Mouse (Mus musculus) midbrain, postnatal 0 days (tissue): ENCODE data around the gene Olfr547. TPM values are rescaled to one million over a fixed set of nuclear protein-coding genes. Genes with fewer than 3 reads are reported as not detected.

Source experiments
- ATAC-seq: fragments of 200-750 bp; cut with Nextera tagmentation; 2 replicates; pipeline ENCODE4 v1.8.0; 2017; ENCODE audit warnings: moderate number of reproducible peaks, mild to moderate bottlenecking, moderate TSS enrichment, moderate library complexity; ENCODE audit not compliant: low FRiP score
- DNase-seq: peaks from one replicate; pipeline ENCODE4 v3.0.0-alpha.2; 2015; ENCODE audit warnings: low spot score
- H3K27ac ChIP-seq: fragments of 300-500 bp; sonication (generic); 2 replicates; pipeline ENCODE4 v1.5.1; 2014; ENCODE audit warnings: low read depth, mild to moderate bottlenecking, low read length, mixed read lengths
- H3K27me3 ChIP-seq: fragments of 300-500 bp; sonication (generic); 2 replicates; pipeline ENCODE4 v1.6.1; 2014; ENCODE audit warnings: low read length, control low read depth, mixed read lengths; ENCODE audit not compliant: insufficient read depth
- H3K36me3 ChIP-seq: fragments of 300-500 bp; sonication (generic); 2 replicates; pipeline ENCODE4 v1.6.1; 2014; ENCODE audit warnings: low read length, control low read depth, mixed read lengths; ENCODE audit not compliant: insufficient read depth
- H3K4me1 ChIP-seq: fragments of 300-500 bp; sonication (generic); 2 replicates; pipeline ENCODE4 v1.6.1; 2014; ENCODE audit warnings: mild to moderate bottlenecking, control low read depth, antibody characterized with exemption, low read length, mixed read lengths; ENCODE audit not compliant: insufficient read depth
- H3K4me2 ChIP-seq: fragments of 300-500 bp; sonication (generic); 2 replicates; pipeline ENCODE4 v1.6.1; 2014; ENCODE audit warnings: low read depth, mild to moderate bottlenecking, low read length, mixed read lengths; ENCODE audit not compliant: poor library complexity, severe bottlenecking
- H3K4me3 ChIP-seq: fragments of 300-500 bp; sonication (generic); 2 replicates; pipeline ENCODE4 v1.5.1; 2014; ENCODE audit warnings: low read depth, mild to moderate bottlenecking, low read length, moderate library complexity
- H3K9ac ChIP-seq: fragments of 300-500 bp; sonication (generic); replicated peaks from 2 replicates; pipeline ENCODE4 v1.6.1; 2014; ENCODE audit warnings: mild to moderate bottlenecking, low read length, moderate library complexity, mixed read lengths; ENCODE audit not compliant: poor library complexity, severe bottlenecking
- H3K9me3 ChIP-seq: fragments of 300-500 bp; sonication (generic); 2 replicates; pipeline ENCODE4 v1.6.1; 2016; ENCODE audit warnings: low read length, control low read depth
- CTCF ChIP-seq: IDR thresholded peaks from 2 replicates; pipeline ENCODE4 v1.5.1; 2016; ENCODE audit warnings: antibody characterized with exemption, mild to moderate bottlenecking
- WGBS: fragments of 180-500 bp; shearing (Covaris S2); extraction: QIAGEN DNeasy Blood & Tissue Kit; methylation state at CpG from one replicate; pipeline ENCODE4 v1.1.7; 2014; 5-methylcytosine and 5-hydroxymethylcytosine counted together
- polyA plus RNA-seq: library from polyadenylated mRNA; unstranded; fragments of >200 nt; fragmentation: Nextera tagmentation; extraction: Ambion mirVana; gene quantifications from 2 replicates; pipeline ENCODE4 v1.2.1, GENCODE M21; 2015
- total RNA-seq: library from RNA; depleted of rRNA; stranded (reverse); fragments of >200 nt; gene quantifications from 2 replicates; pipeline ENCODE4 v1.2.3, GENCODE M21; 2014

Olfr547 gene
- total and polyA plus RNA-seq, 2 experiments from 2014 or later: not detected

- Histone ChIP-seq H3K9ac (no peak overlapping the region), H3K36me3 (no peaks in the 10 kb centered on the region), H3K4me1 (no peaks in the 10 kb centered on the region), H3K27me3 (no peaks in the 10 kb centered on the region), H3K4me2 (no peak overlapping the region), H3K4me3 (no peak overlapping the region), H3K27ac (no peak overlapping the region), H3K9me3 (no peaks in the 10 kb centered on the region)
- DNase-seq (no peak), ATAC-seq (no peak)
- WGBS: 81% methylated on average over 5 of the region's 5 CpGs
- no peak for TF ChIP-seq CTCF
These were observed 32.6 kb upstream of the Olfr547 start for GRCm38 (mm10) chr7:102501986-102502385.

- Histone ChIP-seq H3K4me1 (no peaks in the 10 kb centered on the region), H3K36me3 (no peaks in the 10 kb centered on the region), H3K9ac (no peak overlapping the region), H3K4me2 (no peak overlapping the region), H3K27me3 (no peaks in the 10 kb centered on the region), H3K27ac (no peak overlapping the region), H3K9me3 (no peaks in the 10 kb centered on the region), H3K4me3 (no peak overlapping the region)
- peak; percentile 83 for ATAC-seq
- WGBS: 35% methylated on average over 3 of the region's 3 CpGs
- DNase-seq: peak; percentile 78
- peak; percentile 97 for TF ChIP-seq CTCF
These were observed 27.7 kb upstream of the Olfr547 start for GRCm38 (mm10) chr7:102506848-102507247.

GRCm38 (mm10) chr7:102508066-102508465, 26.5 kb upstream of the Olfr547 start:
- H3K9ac ChIP-seq: no peak overlapping the region
- H3K4me3 ChIP-seq: no peak overlapping the region
- H3K4me2 ChIP-seq: no peak overlapping the region
- 93% methylated on average over 9 of the region's 9 CpGs for WGBS
- DNase-seq: no peak
- H3K4me1 ChIP-seq: no peaks in the 10 kb centered on the region
- H3K9me3 ChIP-seq: no peaks in the 10 kb centered on the region
- no peaks in the 10 kb centered on the region for H3K36me3 ChIP-seq
- no peak overlapping the region for H3K27ac ChIP-seq
- no peaks in the 10 kb centered on the region for H3K27me3 ChIP-seq
- no peak for ATAC-seq
- TF ChIP-seq CTCF: no peak

DNA sequence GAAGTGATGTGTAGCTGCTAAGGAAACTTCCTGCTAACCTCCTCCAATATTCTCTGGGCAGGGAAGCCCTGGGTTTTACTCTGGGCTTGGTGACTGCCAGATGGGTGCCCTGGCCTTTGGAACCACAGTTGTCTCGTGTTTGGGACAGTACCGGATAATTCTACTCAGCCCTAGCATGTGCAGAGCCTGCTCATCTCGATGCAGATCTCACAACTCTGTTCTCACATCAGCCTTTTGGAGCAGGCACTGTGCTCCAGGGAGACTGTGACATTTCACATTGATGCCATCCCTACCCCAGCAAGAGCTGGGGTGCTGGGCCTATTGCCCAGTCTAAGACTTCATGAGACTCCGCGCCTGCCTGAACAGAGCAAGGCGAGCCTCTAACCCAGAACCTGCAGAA, 25.9 kb upstream of the Olfr547 start:
- H3K4me1 ChIP-seq: no peaks in the 10 kb centered on the region
- H3K36me3 ChIP-seq: no peaks in the 10 kb centered on the region
- no peak overlapping the region for H3K9ac ChIP-seq
- H3K4me2 ChIP-seq: no peak overlapping the region
- ATAC-seq (no peak), DNase-seq (no peak)
- H3K27me3 ChIP-seq: peaks cover under 1% of the 10 kb centered on the region; the same call in 1 of the 2 replicates
- H3K27ac ChIP-seq: no peak overlapping the region
- WGBS: 92% methylated on average over 6 of the region's 6 CpGs
- no peak for TF ChIP-seq CTCF
- H3K9me3 ChIP-seq: no peaks in the 10 kb centered on the region
- H3K4me3 ChIP-seq: no peak overlapping the region

- Histone ChIP-seq H3K4me2 (no peak overlapping the region), H3K27me3 (peaks cover 5% of the 10 kb centered on the region; the same call in 1 of the 2 replicates), H3K4me3 (no peak overlapping the region), H3K36me3 (no peaks in the 10 kb centered on the region), H3K9me3 (no peaks in the 10 kb centered on the region), H3K27ac (no peak overlapping the region), H3K4me1 (no peaks in the 10 kb centered on the region), H3K9ac (no peak overlapping the region)
- TF ChIP-seq CTCF: no peak
- WGBS: 76% methylated on average over 7 of the region's 7 CpGs
- ATAC-seq: no peak
- DNase-seq: no peak
These were observed 24.8 kb upstream of the Olfr547 start for GRCm38 (mm10) chr7:102509726-102510125.

DNA sequence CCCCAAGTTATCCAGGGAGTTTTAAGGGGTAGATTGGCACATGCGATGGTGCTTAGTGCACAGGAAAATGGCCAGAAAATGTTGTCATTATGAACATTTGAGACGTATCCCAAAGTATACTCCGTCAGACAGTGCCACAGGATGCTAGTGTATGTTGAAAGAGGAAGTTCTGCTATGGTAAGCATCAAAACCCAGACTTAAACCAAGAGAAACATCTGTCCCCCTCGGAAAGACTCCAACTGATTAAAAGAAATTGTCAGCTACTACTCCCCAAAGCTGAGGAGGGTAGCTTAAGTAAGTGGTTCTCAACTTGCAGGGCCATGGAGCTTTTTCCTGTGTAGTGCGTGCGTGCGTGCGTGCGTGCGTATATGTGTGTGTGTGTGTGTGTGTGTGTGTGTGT, 22.6 kb upstream of the Olfr547 start:
- H3K27me3 ChIP-seq: peaks cover 5% of the 10 kb centered on the region; the same call in 1 of the 2 replicates
- WGBS: 96% methylated on average over 10 of the region's 10 CpGs
- no peak for ATAC-seq
- DNase-seq: no peak
- no peak overlapping the region for H3K9ac ChIP-seq
- no peaks in the 10 kb centered on the region for H3K36me3 ChIP-seq
- H3K9me3 ChIP-seq: no peaks in the 10 kb centered on the region
- no peak for TF ChIP-seq CTCF
- H3K4me1 ChIP-seq: no peaks in the 10 kb centered on the region
- H3K4me2 ChIP-seq: no peak overlapping the region
- no peak overlapping the region for H3K4me3 ChIP-seq
- no peak overlapping the region for H3K27ac ChIP-seq
